Mouse (Mus musculus): ENCODE results near the gene Creb5. TPM values are rescaled to one million over a fixed set of nuclear protein-coding genes. Genes with fewer than 3 reads are reported as not detected.

The Creb5 gene
- total RNA-seq, 2 experiments from 2014 or later: 3.0 to 3.6 TPM

DNA sequence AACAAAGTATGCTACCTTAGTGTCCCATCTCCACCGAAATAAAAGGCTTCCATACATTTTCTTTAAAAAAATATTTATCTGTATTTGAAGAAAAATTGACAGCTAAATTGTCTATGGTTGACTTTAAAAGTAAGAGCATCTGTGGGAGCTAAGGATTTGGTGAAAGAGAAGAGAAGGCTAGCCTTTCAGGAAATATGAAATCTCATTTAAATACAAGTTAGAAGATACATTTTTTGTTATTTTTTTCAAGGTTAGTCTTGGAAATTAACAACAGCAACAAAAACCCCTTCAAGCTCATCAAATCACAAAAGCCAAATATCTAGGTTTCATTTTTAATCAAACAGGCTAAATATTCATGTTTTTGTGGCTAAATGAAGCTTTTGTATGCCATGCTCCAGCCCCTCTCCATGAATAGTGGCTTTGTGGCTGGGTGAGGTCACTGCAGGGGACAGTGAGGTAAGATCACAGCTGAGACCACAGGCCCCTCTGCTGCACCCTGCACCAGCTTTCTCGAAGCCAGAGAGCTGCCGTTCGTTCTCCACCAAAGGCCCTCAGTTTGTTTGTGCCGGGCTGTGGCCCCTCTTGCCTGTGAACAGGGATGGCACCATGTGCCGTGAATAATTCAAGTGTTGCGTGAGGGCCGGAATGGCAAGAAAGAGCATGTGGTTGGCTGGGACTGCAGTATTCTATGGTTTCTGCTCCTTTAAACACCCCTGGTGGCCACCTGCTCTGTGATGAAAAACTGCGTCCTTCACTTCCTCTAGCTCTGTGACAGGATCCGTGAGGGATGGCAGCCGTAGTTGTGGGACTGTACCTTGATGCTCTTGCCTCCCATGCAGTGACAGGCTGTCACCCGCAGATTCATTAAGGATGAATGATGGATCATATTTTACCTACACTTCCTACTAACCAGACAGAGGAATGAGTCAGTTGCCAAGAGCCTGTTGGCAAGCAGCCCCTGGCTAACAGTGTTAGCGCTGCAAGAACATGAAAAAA is 350.6 kb downstream of the Creb5 start:
- peak in 1 of 2 experiments; percentile 37 for DNase-seq (ENCODE audit: low spot score in 2 of 2)

DNA sequence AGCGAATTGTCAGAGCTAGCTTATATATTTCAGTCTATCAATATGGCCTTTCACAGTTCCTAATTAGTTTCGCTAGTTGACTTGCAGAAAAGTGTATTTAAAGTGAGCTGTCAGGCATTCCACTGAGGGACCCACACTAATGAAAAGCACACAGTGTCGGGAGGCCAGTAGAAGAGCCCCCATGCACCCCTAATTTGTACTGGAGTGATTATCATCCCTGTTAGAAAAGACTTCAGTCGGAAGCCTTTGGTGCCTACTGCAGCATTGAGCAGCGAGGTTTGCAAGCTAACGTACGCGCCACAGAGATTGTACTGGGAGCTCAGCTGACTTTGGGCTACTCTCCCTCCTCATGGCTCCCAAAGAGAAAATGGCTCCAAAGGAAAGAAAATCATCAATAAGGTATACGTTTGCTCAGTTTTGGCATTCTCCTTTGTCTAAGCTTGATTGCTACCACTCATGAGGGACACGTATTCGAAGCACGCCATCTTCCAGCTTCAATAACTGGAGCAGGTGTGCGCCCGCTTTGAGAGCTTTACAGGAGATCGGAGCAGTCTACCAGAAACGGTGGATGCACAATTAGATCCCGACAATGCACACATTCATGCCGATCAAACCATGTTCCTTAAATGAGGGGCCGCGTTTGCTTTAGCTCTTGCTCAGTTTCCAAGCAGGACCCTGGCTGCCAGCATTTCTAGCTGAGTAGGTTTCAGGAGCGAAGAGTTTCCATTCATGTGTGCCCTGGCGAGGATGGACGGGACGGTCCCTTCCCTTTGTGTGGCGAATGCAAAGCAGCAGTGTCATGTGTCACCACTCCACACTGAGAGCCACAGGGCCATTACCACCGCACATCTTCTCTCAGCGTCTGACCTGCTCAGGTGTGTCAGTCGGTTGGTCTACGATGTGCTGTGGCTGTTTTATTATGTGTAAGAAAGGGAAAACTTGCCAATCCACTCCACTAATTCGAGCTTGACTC is 354.8 kb downstream of the Creb5 start:
- DNase-seq (ENCODE audit: low spot score in 2 of 2): no peak

DNA sequence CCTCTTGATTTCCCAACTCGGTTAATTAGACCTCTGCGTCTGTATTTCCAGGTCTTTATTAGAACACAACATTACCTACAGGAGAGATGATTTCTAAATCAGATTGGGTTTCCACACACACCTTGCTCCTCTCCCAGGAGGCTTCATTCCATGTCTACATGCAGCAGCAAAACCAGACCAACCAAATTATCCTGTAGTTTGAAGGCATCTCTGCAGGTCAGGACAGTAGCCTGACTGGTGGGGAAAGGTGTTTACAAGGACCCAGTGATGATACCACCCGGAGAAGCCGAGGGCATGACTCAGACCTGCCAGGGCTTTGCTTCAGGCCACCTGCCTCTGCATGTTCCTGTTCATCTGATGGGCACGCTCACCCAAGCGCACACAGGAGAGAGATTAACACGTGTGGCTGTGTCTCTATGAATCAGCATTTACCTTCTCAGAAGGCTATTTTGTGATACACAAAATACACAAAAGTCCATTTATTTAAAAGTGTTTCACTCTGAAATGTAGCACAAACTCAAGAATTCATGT is 355.8 kb downstream of the Creb5 start:
- DNase-seq (ENCODE audit: low spot score in 2 of 2): no peak

DNA sequence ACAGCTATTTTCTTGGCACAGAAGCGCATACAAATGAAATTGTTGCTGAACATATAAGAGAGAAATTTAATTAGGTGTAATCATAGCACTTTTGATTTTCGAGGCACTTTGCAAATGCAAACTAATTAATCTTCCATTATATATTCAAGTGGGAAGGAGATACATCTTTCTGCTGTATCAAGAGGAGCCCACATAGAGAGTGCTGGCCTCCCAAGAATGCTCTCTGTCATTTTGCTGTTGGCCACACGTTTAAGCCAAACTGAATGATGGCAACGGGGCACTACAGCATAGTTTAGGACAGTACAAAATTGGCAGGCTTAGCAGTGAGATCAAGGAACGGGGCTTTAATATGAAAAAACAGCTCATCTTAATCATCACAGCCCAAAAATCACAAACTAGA is 356.4 kb downstream of the Creb5 start:
- no peak for DNase-seq (ENCODE audit: low spot score in 2 of 2)

DNA sequence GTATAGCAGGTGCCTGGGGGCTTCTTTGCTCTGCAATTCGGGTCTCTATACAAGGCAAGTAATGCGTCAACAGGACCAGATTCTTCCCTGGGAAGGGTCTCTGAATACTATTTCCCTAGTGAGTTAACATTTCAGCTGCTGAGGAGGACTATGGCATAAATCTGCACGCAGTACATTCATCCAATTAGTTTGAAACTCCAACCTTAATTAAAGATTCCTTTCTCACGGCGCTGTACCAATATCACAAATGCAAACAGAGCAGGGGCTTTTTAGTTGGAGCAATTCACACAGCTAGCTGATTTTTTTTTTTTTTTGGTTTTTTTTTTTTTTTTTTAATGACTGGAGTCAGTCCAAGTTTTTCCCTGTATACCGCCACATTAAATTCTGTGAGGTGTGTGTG is 357.0 kb downstream of the Creb5 start:
- no peak for DNase-seq (ENCODE audit: low spot score in 2 of 2)

DNA sequence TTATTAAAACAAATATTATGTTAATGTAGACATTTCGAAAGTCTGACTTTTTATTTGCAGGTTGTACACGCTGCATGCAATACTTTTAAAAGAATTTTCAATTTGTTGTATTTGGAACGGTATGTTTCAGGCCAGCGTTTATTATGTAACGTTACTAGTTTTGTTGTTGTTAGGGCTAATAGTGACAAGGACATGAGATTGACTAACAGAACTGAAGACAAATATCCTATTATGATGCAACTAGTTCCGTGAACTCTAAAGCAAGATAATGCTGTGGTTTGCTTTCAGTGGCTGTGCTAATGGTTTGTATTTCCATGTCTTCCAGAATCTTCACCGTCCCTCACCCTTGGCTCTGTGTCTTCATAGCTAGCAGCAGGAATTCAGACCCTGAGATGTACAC is 357.9 kb downstream of the Creb5 start:
- DNase-seq (ENCODE audit: low spot score in 2 of 2): no peak

DNA sequence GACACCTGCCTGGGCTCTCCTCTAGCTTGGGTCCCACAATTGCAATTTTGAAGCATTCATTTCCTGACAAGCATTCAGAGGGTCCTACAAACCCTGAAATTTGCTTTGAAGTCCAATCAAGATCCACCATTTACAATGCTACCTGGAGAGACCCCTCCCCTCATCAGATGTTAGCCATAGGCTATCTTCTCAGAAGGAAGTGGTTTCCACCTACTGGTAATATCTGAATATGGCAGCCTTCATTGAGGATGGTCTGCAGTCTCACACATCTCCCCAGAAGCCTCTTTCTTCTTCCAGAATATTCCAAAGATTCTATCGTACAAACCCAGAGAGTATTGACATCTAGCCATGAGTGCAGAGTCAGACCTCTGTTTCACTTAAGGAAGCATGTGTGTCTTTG is 362.7 kb downstream of the Creb5 start:
- DNase-seq (ENCODE audit: low spot score in 2 of 2): no peak

DNA sequence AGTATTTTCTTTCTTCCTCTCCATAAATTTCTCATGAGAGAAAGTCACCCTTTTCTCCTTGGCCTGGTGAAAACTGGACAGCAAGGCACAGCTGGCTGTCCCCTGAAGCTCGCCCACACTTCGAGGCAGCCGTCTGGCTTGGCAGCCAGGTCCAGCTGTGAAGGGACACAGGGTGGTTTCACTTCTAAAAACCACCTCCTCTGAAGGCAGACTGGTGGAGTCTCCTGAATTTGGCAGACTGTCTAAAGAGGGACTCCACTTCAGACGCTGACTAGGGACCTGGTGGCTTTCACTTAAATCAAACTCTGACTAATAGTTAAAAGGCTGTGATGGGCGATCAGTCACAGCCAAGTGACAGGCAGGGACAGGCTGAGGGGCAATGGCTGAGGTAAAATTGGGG is 365.6 kb downstream of the Creb5 start:
- DNase-seq (ENCODE audit: low spot score in 2 of 2): no peak

DNA sequence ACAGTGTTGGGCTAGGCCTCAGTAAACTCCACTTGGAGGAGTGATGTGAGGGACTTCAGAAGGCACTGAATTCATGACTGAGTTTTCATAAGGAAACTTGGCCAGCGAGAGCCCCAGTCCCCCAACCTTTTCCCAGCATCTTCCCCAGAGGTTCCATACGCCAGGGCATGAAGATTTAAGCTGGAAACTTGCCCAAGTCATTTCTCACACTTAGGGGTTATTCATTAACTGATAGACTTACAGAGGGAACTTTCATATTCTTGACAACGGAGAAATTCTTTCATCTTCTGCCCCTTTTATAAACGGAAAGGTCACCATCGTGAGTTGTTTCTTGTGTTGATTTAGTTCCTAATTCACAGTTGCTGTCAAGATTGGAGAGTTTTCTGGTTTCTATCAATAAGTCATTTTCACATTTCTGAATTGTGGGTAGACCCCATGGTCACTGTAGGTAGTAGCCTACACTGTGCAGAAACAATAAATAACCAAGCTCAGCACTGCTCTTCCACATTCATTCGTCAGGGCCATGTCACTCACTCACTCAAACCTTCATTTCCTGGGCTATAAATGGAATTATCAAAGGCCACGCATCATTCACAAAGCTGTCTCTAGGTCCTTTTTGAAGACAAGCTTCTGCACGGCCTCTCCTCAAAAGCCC is 366.8 kb downstream of the Creb5 start:
- no peak for DNase-seq (ENCODE audit: low spot score in 2 of 2)

DNA sequence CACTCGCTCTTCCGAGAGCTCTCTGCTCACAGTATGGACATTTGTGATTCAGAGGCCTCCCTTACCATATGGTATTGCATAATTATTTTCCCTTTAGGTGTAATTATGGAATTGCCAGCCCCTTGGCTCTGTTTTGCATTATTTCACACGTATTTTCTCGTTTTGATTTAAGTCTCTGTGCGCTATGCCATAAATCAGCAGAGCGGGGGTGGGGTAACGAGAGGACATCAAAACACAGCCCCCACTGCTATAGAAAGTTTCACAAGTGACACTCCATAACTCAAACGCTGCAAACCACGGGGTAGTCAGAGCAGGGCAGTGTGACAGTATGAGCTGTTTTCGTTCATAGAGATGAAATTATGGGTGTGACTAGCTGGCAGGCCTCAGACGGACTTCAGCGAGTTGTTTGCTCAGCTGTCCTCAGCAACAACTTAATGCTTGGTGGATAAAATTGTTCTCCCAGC is 367.3 kb downstream of the Creb5 start:
- DNase-seq (ENCODE audit: low spot score in 2 of 2): no peak

DNA sequence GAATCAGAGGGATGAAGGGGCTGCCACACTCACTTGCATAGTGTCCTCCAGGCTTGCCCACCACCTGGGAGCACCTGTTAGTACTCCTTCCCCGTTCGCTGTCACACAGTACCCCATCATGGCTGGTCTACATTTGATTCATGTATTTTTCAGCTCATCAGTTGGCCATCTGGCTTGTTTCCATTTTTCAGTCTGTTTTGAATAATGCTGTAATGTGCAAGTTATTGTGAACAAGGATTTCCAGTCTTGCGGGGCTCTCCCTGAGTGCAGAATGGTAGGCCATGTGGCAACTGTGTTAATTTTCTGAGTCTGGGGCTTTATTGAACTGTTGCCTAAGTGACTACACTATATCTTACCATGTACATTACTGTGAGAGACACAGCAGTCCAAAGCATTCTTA is 369.4 kb downstream of the Creb5 start:
- no peak for DNase-seq (ENCODE audit: low spot score in 2 of 2)

DNA sequence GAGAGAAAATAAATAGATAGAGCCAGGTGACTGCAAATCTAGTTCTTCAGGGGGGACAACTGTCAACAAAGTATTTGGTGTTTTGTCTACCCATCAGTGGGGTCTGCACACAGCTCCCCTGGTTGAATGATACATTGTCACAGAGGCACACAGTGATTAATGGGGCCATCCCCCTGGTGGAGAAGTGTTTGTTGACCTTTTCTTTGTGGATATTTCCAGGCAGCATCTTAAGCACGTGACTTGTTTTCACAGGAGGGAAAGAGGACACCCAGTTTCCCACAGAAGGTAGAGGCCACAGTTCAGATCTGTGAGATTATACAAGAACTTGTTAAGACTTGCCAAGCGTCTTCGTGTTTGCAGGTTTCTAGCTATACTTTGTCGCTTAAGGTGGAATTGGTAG is 370.4 kb downstream of the Creb5 start:
- no peak for DNase-seq (ENCODE audit: low spot score in 2 of 2)

DNA sequence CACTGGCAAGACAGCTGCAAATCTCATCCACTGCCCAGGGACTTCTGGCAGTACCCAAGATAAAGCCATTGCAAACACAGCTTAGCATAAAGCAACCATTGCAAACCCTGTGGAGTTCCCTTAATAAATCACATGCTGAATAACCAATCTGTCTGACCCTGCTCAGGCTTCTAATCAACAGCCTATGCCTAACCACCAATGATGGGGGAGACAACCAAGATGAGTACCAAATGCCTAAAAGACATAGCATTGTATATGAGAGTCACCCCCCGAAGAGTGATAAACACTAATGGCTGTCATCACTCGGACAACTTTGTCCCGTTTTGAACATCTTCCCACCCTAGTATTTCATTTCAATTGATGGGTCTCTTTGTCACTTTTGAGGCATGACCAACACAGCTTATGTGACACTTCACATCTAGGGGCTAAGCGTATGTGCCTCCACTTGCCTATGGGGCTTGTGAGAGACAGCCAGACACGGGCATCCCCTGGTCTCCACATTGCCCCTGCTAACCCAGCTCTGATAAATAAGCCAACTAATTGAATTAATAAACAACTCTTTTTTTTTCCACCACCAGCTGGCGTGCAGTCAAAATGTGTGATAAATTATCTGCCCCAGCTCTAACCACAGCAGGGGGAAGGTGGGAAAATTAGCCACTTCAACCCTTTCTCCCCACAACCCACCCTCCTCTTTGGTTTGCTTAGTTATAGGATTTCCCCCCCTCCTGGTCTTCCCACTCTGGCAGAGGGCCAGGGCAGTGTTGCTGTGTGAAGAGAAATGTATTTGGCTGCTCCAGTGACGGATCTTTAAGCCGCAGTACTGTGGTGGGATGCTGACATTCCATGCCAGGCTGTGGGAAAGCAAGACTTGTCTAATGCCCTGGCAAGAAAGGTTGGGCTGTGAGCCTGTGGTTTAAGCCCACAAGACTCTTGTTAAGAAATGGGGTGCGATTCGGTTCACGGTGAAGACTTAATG is 376.1 kb downstream of the Creb5 start:
- DNase-seq (ENCODE audit: low spot score in 2 of 2): no peak

DNA sequence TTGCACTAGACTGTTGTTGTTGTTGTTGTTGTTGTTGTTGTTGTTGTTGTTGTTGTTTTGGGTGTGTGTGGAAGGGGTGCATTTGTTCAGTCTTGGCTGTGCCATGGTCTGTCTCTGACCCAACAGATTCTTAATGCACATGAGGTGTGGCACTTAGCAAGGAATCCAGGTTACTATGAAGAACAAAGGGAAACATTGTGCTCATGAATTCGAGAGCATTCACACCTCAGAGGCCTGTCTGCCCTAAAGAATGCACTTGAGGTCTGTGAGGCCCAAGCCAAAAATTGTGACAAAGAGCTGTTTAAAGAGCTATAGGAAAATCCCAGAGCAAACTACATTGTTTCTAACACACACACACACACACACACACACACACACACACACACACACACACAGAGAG is 377.7 kb downstream of the Creb5 start:
- DNase-seq (ENCODE audit: low spot score in 2 of 2): no peak

DNA sequence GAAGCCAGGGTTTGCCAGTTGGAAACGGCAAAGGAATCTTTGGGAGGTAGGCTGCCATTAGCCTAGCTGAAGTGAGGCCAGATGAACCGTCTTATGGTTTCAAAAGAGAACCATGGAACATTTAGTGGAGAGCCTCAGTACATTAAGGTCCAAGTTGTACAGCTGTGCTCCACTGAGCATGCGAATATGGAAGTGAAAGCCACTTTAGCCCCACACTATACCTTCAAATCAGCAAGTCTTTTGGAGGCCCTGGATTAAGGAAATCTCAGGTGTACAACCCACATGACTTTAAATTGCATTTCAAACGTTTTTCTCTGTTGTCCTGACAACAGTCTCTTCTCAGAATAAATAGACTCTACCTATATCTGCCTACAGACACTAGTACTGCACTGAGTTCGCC is 379.4 kb downstream of the Creb5 start:
- DNase-seq (ENCODE audit: low spot score in 2 of 2): no peak

DNA sequence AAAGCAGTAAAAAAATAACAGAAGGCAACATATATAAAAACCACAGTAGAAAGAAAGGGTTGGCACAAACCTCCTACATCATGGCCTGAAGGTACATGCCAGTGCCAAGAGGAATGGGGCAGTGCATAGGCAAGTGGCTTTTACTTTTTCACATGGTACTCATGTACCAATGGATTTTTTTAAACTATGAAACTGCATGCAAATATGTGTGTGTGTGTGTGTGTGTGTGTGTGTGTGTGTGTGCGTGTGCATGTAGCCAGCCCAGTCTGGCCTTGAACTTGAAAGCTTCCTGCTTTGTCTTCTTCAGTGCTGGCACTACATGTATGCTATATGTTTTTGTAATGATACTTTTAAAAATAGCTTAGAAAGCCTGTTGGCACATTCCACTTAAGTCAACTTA is 391.2 kb downstream of the Creb5 start:
- DNase-seq (ENCODE audit: low spot score in 2 of 2): no peak

DNA sequence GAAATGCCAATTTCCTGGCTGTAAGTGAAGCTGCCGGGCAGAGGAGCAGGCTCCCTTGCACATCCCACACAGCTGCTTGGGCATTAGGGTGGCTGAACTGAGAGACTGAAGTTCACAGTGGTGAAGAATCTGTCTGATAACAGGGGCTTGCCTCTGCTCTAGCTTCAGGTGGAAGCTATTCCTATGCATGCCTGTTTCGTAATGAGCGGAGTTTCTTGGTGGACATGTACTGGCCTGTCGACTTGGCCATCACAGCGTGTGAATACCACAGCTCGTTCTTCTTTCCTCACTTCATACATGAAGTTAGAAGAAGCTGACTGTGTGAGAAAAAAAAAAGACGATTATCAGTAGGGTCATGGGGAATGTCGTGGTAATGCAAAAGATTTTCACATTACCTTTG is 393.0 kb downstream of the Creb5 start:
- DNase-seq (ENCODE audit: low spot score in 2 of 2): no peak

DNA sequence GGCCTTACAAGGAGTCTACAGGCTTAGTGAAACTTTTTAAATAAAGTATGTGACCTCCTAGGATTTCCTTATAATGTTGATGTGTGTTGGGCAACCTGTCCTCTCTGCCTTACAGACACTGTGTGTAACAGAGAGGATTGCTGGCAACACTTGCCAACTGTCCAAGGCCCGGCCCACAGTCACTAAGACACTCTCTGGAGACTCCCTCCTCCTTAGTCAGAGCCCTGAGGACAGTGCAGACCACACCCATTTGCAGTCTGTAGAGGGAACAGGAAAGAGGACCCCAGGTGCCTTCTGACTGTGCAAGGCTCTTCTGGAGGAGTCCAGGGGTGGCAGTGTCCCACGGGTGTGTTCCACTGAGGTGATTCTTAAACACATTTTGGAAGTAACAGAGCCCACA is 397.3 kb downstream of the Creb5 start:
- DNase-seq (ENCODE audit: low spot score in 2 of 2): no peak

DNA sequence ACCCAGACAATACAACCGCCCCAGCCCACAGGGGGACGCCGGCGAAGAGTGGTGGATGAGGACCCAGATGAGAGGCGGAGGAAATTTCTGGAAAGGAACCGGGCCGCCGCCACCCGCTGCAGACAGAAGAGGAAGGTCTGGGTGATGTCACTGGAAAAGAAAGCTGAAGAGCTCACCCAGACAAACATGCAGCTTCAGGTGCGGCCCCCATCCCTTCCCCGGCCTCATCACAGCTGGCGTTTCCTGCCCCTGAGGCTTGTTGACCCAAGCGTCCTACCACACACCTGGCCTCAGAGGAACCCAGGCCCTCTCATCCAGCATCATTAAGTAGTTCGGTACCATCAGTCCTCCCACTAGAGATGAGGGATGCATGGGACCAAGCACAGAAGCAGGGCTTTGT is 398.3 kb downstream of the Creb5 start:
- DNase-seq (ENCODE audit: low spot score in 2 of 2): no peak

Data from layer of hippocampus, postnatal 10 days (tissue).